Mouse (Mus musculus) liver, adult 2 months (tissue): ENCODE data around the gene Plpp1. TPM values are rescaled to one million over a fixed set of nuclear protein-coding genes. Genes with fewer than 3 reads are reported as not detected.

ENCODE experiments used
- DNase-seq: peaks from one replicate; pipeline ENCODE4 v3.0.0-alpha.2; 2011; ENCODE audit warnings: low read depth, low spot score; ENCODE audit errors: extremely low read depth
- H3K27ac ChIP-seq: fragments of 200-500 bp; replicated peaks from 2 replicates; pipeline ENCODE4 v1.5.1; 2012; ENCODE audit warnings: low read depth, mild to moderate bottlenecking, control low read depth, inconsistent platforms, low read length; ENCODE audit not compliant: insufficient read depth
- H3K27me3 ChIP-seq: fragments of 200-500 bp; 2 replicates; pipeline ENCODE4 v1.6.1; 2012; ENCODE audit warnings: mild to moderate bottlenecking, moderate library complexity, low read length, inconsistent platforms; ENCODE audit not compliant: control insufficient read depth, insufficient read depth
- H3K36me3 ChIP-seq: fragments of 200-500 bp; 2 replicates; pipeline ENCODE4 v1.6.1; 2012; ENCODE audit warnings: low read length, inconsistent platforms; ENCODE audit not compliant: control insufficient read depth, insufficient read depth
- H3K4me1 ChIP-seq: fragments of 200-500 bp; 2 replicates; pipeline ENCODE4 v1.6.1; 2011; ENCODE audit warnings: low read length; ENCODE audit not compliant: control insufficient read depth, insufficient read depth
- H3K4me3 ChIP-seq: fragments of 200-500 bp; 2 replicates; pipeline ENCODE4 v1.5.1; 2011; ENCODE audit warnings: low read depth, mild to moderate bottlenecking, control low read depth, low read length, moderate library complexity; ENCODE audit not compliant: insufficient read depth
- H3K79me2 ChIP-seq: fragments of 200-500 bp; 2 replicates; pipeline ENCODE4 v1.6.1; 2012; ENCODE audit warnings: inconsistent platforms, mild to moderate bottlenecking, low read length, moderate library complexity; ENCODE audit not compliant: control insufficient read depth, insufficient read depth
- H3K9ac ChIP-seq: fragments of 200-500 bp; 2 replicates; pipeline ENCODE4 v1.6.1; 2012; ENCODE audit warnings: low read depth, mild to moderate bottlenecking, control low read depth, inconsistent platforms, low read length
- CTCF ChIP-seq: fragments of 200-500 bp; IDR thresholded peaks from 2 replicates; pipeline ENCODE4 v1.5.1; 2011; ENCODE audit warnings: low read depth, low read length, control low read depth
- POLR2A ChIP-seq: fragments of 200-500 bp; IDR thresholded peaks from 2 replicates; pipeline ENCODE4 v1.6.1; 2011; ENCODE audit warnings: low read length, control low read depth; ENCODE audit not compliant: insufficient read depth; ENCODE audit errors: extremely low read depth
- WGBS: fragments of 180-500 bp; shearing (Covaris S2); methylation state at CpG from one replicate; pipeline ENCODE4 v1.1.7; 2018; 5-methylcytosine and 5-hydroxymethylcytosine counted together
- polyA plus RNA-seq: library from polyadenylated mRNA; depleted of rRNA; stranded (reverse); fragments of >200 nt; gene quantifications from 2 replicates; pipeline ENCODE4 v1.2.3, GENCODE M21; 2012
- total RNA-seq: library from RNA; depleted of rRNA; stranded (reverse); fragments of >200 nt; gene quantifications from 2 replicates; pipeline ENCODE4 v1.2.3, GENCODE M21; 2014

Plpp1 gene
- total and polyA plus RNA-seq, 2 experiments: 13.4 to 24.3 TPM

DNA sequence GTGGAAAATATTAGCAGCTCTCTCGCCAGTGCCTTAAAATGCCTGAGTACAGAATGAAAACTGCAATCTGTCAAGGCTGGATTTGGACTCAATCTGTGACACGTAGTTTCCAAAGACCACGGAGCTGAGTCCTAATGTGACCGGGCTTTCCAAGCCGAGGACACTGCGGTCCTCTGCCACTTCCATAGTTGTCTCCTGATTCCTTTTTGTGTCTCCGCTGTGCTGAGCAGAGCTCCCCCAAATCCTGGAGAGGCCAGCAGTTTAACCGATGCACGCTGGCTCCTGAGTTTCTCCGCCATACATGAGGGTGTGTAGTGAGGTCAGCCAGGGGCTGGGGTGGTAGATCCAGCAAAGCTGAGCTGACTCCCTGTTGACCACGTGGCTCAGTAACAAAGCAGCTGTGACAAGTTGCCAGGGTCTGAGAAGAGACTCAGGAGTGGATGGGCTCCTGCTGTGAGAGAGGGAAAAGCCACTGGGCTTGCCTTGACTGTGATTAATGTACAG lies 45.0 kb upstream of the Plpp1 start:
- 71% methylated on average over 11 of the region's 11 CpGs for WGBS
- no peak overlapping the region for H3K4me3 ChIP-seq
- peaks cover 2% of the 10 kb centered on the region; the same call in 1 of the 2 replicates for H3K4me1 ChIP-seq
- H3K79me2 ChIP-seq: no peaks in the 10 kb centered on the region
- no peak overlapping the region for H3K27ac ChIP-seq
- no peak for DNase-seq
- no peak overlapping the region for H3K9ac ChIP-seq
- H3K36me3 ChIP-seq: no peaks in the 10 kb centered on the region
- no peaks in the 10 kb centered on the region for H3K27me3 ChIP-seq
- TF ChIP-seq POLR2A: no peak
- no peak for TF ChIP-seq CTCF

DNA sequence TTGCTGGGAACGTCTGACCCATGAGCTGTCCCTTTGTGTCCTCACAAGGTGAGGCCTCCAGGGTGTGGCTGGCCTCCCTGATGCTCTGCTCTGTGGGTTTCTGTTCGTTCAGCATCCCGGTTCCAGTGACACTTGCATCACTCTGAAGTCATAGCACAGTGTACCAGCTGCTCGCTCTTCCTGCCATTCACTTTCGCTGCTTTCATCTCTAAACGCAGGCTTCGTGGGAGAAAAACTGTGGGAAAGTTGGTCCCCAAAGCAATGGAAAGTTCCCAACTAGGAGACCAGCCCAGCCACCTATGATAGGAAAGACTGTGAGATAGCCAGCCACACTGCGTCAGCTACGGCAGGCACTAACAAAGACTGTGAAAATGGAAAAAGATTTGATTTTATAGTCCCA lies 43.2 kb upstream of the Plpp1 start:
- no peaks in the 10 kb centered on the region for H3K27me3 ChIP-seq
- no peak overlapping the region for H3K9ac ChIP-seq
- H3K4me3 ChIP-seq: no peak overlapping the region
- no peaks in the 10 kb centered on the region for H3K79me2 ChIP-seq
- no peak for DNase-seq
- H3K4me1 ChIP-seq: peaks cover 2% of the 10 kb centered on the region; the same call in 1 of the 2 replicates
- no peak overlapping the region for H3K27ac ChIP-seq
- 90% methylated on average over 9 of the region's 9 CpGs for WGBS
- no peaks in the 10 kb centered on the region for H3K36me3 ChIP-seq
- TF ChIP-seq POLR2A (no peak), CTCF (no peak)

DNA sequence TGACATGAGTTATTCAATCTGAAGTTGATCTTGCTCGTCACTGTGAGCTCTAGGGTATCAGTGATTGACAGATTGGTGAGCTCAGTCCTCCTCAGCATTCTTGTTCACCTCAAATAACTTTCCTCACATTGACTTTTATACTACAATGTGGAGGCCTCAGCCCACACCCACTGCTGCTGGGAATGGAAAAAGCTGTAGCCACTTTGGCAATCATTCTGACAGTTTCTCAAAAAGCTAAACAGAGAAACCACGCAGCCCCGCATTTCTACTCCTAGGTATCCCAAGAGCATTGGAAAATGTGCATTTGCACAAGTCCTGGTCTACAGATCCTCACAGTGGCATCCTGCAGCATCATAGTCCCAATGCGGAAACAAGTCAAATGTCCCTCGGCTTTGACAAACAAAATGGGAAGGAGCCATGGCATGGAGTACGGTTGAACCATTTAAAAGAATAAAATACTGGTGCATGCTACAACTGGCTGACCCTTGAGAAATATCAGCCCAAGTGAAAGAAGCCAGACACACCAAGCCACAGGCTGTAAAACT lies 42.0 kb upstream of the Plpp1 start:
- whole genome bisulfite sequencing: 95% methylated on average over 6 of the region's 6 CpGs
- H3K79me2 ChIP-seq: no peaks in the 10 kb centered on the region
- H3K4me3 ChIP-seq: no peak overlapping the region
- DNase-seq: no peak
- H3K9ac ChIP-seq: no peak overlapping the region
- H3K27me3 ChIP-seq: no peaks in the 10 kb centered on the region
- no peak overlapping the region for H3K27ac ChIP-seq
- peaks cover 3% of the 10 kb centered on the region; the same call in 1 of the 2 replicates for H3K4me1 ChIP-seq
- no peaks in the 10 kb centered on the region for H3K36me3 ChIP-seq
- TF ChIP-seq CTCF (no peak), POLR2A (no peak)

DNA sequence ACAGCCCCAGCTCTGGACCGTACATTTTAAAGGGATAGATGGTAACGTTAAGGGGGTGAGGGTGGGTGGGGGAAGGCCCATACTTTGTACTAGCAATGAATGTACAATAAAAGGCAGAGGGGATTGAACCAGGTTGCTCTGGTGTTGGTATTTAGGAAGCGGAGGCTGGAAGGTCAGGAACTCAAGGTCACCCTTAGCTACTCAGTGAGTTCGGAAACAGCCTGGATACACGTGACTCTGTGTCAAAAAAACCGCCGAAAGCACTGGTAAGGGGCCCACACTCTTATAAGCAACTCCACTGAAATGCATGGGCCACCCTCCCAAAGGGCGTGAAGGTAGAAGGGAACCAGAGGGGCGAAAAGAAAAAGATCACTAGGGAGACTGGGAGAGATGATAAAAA lies 41.2 kb upstream of the Plpp1 start:
- WGBS: 78% methylated on average over 9 of the region's 9 CpGs
- TF ChIP-seq CTCF (no peak), POLR2A (no peak)
- no peaks in the 10 kb centered on the region for H3K27me3 ChIP-seq
- H3K27ac ChIP-seq: no peak overlapping the region
- no peak overlapping the region for H3K4me3 ChIP-seq
- H3K9ac ChIP-seq: no peak overlapping the region
- H3K36me3 ChIP-seq: no peaks in the 10 kb centered on the region
- no peak for DNase-seq
- peaks cover 3% of the 10 kb centered on the region; the same call in 1 of the 2 replicates for H3K4me1 ChIP-seq
- H3K79me2 ChIP-seq: no peaks in the 10 kb centered on the region

DNA sequence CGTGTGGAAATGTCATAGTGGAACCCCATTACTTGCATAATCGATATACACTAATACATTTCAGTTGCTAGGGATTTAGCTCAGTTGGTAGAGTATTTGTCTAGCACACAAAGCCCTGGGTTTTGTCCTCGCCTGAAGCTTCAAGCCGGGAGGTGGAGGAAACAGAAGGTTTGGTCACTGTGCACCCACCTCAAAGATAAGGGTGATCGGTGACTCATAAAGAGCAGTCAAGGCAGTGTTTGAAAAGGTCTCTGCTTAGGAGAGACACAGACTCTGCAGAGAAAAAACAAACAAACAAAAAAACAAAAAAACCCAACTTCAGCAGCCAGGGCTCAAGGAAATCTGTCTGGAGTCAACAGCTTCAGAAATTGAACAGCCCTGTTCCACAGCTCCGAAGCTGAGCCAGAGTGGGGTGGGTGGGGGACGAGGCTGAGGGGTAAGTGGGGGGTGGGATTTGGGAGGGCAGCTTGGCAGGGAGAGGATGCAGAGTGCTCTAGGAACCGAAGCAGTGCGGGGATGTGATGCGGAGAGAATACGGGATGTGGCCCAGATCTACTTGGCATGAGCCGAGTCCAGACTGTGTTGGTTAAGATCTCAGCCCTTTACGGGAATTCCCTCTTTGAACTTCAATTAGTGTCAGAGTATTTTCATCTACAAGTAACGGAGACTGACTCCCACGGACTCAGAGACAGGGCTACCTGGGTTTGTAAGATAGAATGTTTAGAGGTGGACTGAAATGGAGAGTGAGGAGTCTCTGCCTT lies 40.6 kb upstream of the Plpp1 start:
- TF ChIP-seq POLR2A (no peak), CTCF (no peak)
- Histone ChIP-seq H3K79me2 (no peaks in the 10 kb centered on the region), H3K9ac (no peak overlapping the region), H3K27me3 (no peaks in the 10 kb centered on the region), H3K27ac (peak overlapping the region; percentile 27; the same call in 1 of the 2 replicates), H3K4me1 (peaks cover 3% of the 10 kb centered on the region; the same call in 1 of the 2 replicates), H3K36me3 (no peaks in the 10 kb centered on the region), H3K4me3 (no peak overlapping the region)
- DNase-seq: no peak
- 66% methylated on average over 15 of the region's 15 CpGs for WGBS

DNA sequence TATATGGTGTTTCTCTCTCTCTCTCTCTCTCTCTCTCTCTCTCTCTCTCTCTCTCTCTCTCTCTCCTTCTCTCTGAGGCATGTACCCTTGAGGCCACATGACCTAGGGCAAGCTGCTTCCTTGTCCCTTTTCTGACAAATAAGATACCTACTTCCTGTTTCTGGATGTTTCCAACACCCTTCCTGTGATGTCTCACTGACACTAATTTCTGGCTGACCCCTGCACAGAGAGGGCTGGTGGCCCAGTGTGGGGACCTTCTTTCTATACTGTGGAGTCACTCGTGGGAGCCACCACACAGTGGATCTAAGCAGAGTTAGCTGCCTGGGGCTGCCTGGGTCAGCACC lies 40.1 kb upstream of the Plpp1 start:
- Histone ChIP-seq H3K36me3 (no peaks in the 10 kb centered on the region), H3K4me3 (no peak overlapping the region), H3K9ac (no peak overlapping the region), H3K27me3 (no peaks in the 10 kb centered on the region), H3K27ac (peak overlapping the region; percentile 60), H3K4me1 (peaks cover 3% of the 10 kb centered on the region; the same call in 1 of the 2 replicates), H3K79me2 (no peaks in the 10 kb centered on the region)
- peak; percentile 39 for DNase-seq
- WGBS: 18% methylated on average over 1 of the region's 1 CpGs
- TF ChIP-seq CTCF: no peak
- no peak for TF ChIP-seq POLR2A
